Mouse (Mus musculus): Measurements from ENCODE around the gene Arhgef12.

Gene Arhgef12

GRCm38 (mm10) chr9:43108721-43109120 lies 1.7 kb upstream of the Arhgef12 start:
- no peak for DNase-seq (ENCODE audit: low spot score in 2 of 2)

- DNase-seq (ENCODE audit: low spot score in 2 of 2) = no peak
Measured at GRCm38 (mm10) chr9:43108081-43108480, 1.0 kb upstream of the Arhgef12 start.

DNA sequence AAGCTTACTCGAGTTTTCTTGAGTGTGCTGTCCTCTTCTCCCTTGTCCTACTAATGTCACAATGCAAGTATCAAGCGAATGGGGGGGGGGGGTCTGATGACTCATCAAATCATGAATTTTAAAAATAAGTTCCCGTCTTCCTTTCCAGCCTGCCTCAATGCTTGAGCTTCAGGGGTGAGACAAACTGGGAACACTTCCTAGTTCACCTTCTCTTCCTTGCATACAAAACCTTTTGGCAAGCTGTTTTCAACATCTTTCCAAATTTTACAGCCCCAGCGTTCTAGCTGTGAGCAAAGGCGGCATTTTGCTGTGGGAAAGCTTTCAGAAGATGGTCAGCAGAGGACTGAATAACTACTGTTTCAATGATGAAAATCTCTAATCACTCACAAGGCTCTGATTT lies 516 bp upstream of the Arhgef12 start:
- no peak for DNase-seq (ENCODE audit: low spot score in 2 of 2)

DNA sequence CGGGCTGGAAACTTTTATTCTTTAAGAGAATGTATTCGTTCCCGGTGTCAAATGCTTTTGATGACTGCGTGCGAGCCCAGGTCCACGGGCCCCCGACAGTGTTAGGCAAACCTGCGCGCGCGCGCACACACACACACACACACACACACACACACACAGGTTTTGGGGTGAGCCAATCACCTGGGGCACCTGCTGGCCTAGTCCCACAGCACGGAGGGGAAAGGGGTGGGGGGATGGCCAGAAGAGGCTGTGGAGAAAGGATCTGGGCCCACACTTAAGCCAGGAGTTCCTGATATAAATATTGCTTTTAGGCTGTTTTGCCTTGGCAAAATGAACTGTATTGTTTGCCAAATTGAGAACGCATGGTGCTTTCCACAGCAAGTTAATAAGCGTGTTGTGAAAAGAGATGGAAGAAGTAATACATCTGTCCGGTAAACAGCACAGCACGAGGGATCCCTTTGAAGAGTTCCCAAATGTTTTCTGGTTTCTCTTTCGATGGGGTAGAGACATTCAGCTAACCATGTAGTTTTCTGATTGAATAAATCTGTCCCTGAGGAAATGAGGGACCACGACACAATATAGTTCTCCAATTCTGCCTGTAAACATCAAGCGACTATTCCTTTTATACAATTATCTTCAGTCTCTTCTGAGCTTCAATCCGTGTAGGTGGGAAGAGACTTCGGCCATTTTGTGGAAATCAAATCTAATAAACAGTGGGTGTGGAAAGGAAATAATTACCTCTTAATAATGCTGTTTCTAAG lies 433 bp downstream of the Arhgef12 start:
- DNase-seq (ENCODE audit: low spot score in 2 of 2) = peak in 1 of 2 experiments; percentile 36

DNA sequence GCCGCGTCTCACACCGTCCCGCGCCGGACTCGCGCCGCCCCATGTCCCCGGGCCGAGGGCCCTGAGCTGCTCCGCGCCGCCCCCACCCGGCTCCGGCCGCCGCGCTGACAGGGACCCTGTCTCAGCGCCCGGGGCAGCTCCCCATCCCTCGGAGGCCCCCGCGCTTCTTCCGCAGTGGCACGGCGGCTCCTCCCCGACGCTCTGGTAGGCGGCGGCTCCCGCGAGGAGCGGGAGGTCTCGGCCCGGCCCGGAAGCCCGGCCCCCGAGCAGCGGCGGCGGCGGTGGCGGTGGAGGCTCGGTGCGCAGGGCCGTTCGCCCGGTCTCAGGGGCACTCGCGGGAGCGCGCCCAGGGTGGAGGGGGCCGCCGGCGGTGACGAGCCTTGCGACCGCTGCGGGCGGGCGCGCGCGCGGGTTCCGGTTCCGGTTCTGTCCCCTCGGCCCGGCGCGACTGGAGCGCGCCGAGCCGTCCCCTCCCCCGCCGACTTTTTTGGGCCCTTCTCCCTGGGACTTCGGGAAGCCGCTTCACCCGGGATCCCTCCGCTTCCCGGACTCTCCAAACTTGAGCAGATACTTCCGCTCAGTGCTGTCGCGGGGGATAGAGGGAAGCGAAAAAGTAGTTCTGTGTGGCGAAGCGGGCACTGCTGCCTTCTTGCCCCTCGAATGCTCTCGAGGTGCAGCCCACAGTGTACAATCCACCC lies 1.2 kb downstream of the Arhgef12 start:
- peak; percentile 79 to 86 for DNase-seq (ENCODE audit: low spot score in 2 of 2)

- peak in 1 of 2 experiments; percentile 27 for DNase-seq (ENCODE audit: low spot score in 2 of 2)
Measured at GRCm38 (mm10) chr9:43104873-43105663, 2.0 kb downstream of the Arhgef12 start.

GRCm38 (mm10) chr9:43104526-43104872 lies 2.5 kb downstream of the Arhgef12 start:
- DNase-seq (ENCODE audit: low spot score in 2 of 2) = no peak

- no peak for DNase-seq (ENCODE audit: low spot score in 2 of 2)
Measured at GRCm38 (mm10) chr9:43103675-43104299, 3.3 kb downstream of the Arhgef12 start.

DNA sequence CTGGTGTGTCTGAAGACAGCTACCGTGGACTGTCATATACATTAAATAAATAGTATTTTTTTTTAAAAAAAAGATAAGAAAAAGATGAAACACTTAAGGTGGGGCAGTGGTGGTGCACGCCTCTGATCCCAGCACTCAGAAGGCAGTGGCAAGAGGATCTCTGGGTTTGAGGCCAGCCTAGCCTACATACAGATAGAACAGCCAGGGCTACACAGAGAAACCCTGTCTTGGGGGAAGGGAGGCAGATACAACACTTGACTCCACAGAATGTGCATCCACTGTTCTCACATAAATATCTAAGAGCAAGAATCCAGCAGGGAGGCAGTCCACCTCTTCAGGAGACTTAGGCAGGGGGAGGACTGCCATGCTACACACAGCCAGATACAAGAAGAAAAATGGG lies 4.1 kb downstream of the Arhgef12 start:
- DNase-seq (ENCODE audit: low spot score in 2 of 2) = no peak

DNA sequence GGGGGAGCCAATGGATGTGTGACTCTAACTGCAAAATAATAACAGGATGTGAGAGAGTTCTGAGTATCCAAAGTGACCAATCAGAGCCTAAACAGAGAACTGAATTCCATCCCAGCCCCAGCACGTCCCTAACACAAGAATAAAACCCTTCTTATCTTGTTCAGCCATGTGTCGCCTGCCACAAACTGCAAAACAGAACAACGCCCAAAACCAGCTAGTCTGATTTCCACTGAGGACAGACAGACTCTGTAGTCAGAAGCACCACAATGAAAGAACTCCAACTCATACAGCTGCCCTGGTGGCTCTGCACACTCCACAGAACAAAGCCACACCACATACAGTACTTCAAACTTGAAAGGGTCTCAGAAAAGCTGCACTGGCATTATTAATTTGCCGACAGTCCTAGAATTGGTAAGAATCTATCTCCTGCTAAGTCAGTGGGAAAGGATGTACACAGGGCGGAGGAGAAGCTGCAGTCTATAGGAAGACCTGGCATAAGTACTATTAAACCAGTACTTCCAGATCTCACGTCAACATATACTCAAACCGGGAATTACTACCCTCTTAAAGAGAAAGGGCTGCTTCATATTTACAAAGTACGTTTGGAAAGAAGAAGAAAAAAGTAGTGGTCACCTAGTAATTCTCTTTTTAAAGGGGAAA lies 5.0 kb downstream of the Arhgef12 start:
- DNase-seq (ENCODE audit: low spot score in 2 of 2) = no peak

- no peak for DNase-seq (ENCODE audit: low spot score in 2 of 2)
Measured at GRCm38 (mm10) chr9:43098922-43099321, 8.1 kb downstream of the Arhgef12 start.

- DNase-seq (ENCODE audit: low spot score in 2 of 2) = no peak
Measured at GRCm38 (mm10) chr9:43097801-43098557, 9.1 kb downstream of the Arhgef12 start.

DNA sequence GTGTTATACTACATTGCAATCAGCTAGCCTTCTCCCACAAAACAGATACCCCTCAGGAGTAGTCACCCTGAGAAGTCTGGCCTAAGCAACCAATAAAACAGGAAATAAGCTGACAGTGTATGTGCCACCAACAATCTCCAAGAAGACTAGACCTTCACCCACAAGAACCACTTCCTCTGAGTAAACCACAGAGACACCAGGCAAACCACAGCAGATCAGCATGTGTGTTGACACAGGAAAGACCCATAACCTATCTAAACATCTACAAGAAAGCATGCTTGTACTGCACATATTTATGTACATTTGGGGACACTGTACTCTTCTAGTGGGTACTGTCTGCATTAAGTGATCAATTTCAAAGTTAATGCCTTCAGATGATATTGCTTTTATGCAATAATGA lies 10.7 kb downstream of the Arhgef12 start:
- no peak for DNase-seq (ENCODE audit: low spot score in 2 of 2)

- no peak for DNase-seq (ENCODE audit: low spot score in 2 of 2)
Measured at GRCm38 (mm10) chr9:43094828-43095227, 12.2 kb downstream of the Arhgef12 start.

DNA sequence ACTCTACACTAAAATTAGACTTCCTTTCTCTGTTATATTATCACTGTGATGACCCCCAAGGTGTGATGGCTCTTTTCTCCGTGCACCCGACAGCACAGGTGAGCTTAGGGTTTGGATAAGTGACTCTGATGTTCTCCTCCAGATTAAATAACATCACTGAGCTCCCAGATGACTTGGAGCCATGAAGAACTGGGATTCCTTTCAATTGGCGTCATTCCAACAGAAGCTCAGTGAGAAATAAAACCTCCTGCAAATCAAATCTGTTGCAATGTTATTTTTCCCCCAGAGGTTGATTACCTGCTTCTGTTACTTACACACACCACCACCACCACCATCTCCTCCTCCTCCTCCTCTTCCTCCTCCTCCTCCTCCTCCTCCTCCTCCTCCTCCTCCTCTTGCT lies 13.2 kb downstream of the Arhgef12 start:
- no peak for DNase-seq (ENCODE audit: low spot score in 2 of 2)

DNA sequence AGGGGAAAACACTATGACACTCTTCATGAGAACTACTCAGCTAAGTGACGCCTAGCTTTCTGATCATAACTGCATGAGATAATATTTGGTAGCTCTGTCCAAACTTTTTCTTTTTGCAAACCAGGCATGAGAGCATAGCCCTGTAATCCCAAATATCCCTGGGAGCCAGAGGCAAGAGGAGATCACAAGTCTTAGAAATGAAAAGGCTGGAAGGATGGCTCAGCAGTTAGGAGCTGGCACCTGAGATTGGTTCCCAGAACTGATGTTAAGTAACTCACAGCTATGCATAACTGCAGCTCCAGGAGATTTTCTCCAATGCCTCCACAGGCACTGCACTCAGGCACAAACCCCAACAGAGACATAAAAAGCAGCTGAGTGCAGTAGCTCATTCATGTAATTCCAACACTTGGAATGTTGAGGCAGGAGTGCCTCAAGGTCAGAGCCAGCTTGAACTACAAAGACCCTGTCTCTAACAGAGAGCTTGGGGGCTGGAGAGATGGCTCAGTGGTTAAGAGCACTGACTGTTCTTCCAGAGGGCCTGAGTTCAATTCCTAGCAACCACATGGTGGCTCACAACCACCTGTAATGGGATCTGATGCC lies 21.3 kb downstream of the Arhgef12 start:
- no peak for DNase-seq (ENCODE audit: low spot score in 2 of 2)

- no peak for DNase-seq (ENCODE audit: low spot score in 2 of 2)
Measured at GRCm38 (mm10) chr9:43084496-43085362, 22.3 kb downstream of the Arhgef12 start.

- DNase-seq (ENCODE audit: low spot score in 2 of 2) = no peak
Measured at GRCm38 (mm10) chr9:43083441-43084055, 23.5 kb downstream of the Arhgef12 start.

GRCm38 (mm10) chr9:43078711-43079110 lies 28.3 kb downstream of the Arhgef12 start:
- DNase-seq (ENCODE audit: low spot score in 2 of 2) = no peak
